Mouse (Mus musculus) neural tube, embryonic 14.5 days (tissue): ENCODE results near the gene Zc2hc1b. TPM values are rescaled to one million over a fixed set of nuclear protein-coding genes. Genes with fewer than 3 reads are reported as not detected.

ENCODE experiments used
- ATAC-seq: fragments of 200-750 bp; cut with Nextera tagmentation; 2 replicates; pipeline ENCODE4 v1.8.0; 2017; ENCODE audit warnings: low read depth, mild to moderate bottlenecking, moderate TSS enrichment, moderate library complexity
- H3K27ac ChIP-seq: fragments of 300-500 bp; sonication (generic); 2 replicates; pipeline ENCODE4 v1.5.1; 2014; ENCODE audit warnings: low read depth, mild to moderate bottlenecking, control low read depth, low read length, moderate library complexity, mixed read lengths
- H3K27me3 ChIP-seq: fragments of 300-500 bp; sonication (generic); 2 replicates; pipeline ENCODE4 v1.6.1; 2014; ENCODE audit warnings: low read length; ENCODE audit not compliant: control insufficient read depth, insufficient read depth
- H3K36me3 ChIP-seq: fragments of 300-500 bp; sonication (generic); 2 replicates; pipeline ENCODE4 v1.6.1; 2014; ENCODE audit warnings: low read length, mixed read lengths; ENCODE audit not compliant: control insufficient read depth, insufficient read depth
- H3K4me1 ChIP-seq: fragments of 300-500 bp; sonication (generic); 2 replicates; pipeline ENCODE4 v1.6.1; 2014; ENCODE audit warnings: low read length; ENCODE audit not compliant: control insufficient read depth, insufficient read depth
- H3K4me2 ChIP-seq: fragments of 300-500 bp; sonication (generic); 2 replicates; pipeline ENCODE4 v1.6.1; 2014; ENCODE audit warnings: mild to moderate bottlenecking, low read depth, low read length, control low read depth
- H3K4me3 ChIP-seq: fragments of 300-500 bp; sonication (generic); 2 replicates; pipeline ENCODE4 v1.5.1; 2014; ENCODE audit warnings: low read depth, low read length, control low read depth, mixed read lengths
- H3K9ac ChIP-seq: fragments of 300-500 bp; sonication (generic); replicated peaks from 2 replicates; pipeline ENCODE4 v1.6.1; 2014; ENCODE audit warnings: low read depth, mild to moderate bottlenecking, control low read depth, low read length, mixed read lengths
- H3K9me3 ChIP-seq: fragments of 300-500 bp; sonication (generic); 2 replicates; pipeline ENCODE4 v1.6.1; 2016; ENCODE audit warnings: low read length; ENCODE audit not compliant: control insufficient read depth
- WGBS: fragments of 180-500 bp; shearing (Covaris S2); extraction: QIAGEN DNeasy Blood & Tissue Kit; methylation state at CpG from one replicate; pipeline ENCODE4 v1.1.7; 2014; 5-methylcytosine and 5-hydroxymethylcytosine counted together
- polyA plus RNA-seq: library from polyadenylated mRNA; unstranded; fragments of >200 nt; fragmentation: Nextera tagmentation; extraction: Ambion mirVana; gene quantifications from 2 replicates; pipeline ENCODE4 v1.2.1, GENCODE M21; 2014

The Zc2hc1b gene
- polyA plus RNA-seq, 1 experiment from 2014 or later, result not detected

DNA sequence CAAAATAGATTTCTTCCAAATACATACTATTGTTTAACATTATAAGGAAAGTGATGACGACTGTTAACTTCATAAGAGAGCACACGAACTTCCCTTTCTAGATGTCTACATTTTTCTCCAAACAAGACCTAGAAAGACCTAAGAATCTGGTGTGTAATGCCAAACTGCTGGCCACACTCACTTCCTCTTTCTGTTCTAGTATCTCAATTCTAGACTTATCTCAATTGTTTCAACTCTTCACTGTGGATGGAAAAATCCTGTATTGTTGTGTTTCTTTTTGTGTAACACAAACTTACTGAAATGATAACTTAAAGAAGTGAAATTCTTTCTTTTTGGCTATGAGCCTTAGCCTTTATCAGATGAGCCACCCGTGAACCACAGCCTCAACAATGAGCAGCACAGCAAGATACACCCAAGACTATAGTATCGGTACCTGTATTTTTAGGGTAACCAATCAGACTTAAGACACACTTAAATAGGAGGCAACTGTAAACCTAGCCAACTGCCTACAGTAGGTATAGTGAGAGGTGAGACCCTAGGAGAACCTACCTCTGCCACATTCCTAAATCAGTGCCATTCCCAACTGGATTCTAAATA lies 6.4 kb upstream of the Zc2hc1b start:
- Histone ChIP-seq H3K9me3 (no peaks in the 10 kb centered on the region), H3K4me1 (no peaks in the 10 kb centered on the region), H3K36me3 (peaks cover 46% of the 10 kb centered on the region), H3K9ac (no peak overlapping the region), H3K4me3 (no peak overlapping the region), H3K27ac (no peak overlapping the region), H3K4me2 (no peak overlapping the region), H3K27me3 (no peaks in the 10 kb centered on the region)
- ATAC-seq, result no peak
- 94% methylated on average over 4 of the region's 4 CpGs for WGBS

DNA sequence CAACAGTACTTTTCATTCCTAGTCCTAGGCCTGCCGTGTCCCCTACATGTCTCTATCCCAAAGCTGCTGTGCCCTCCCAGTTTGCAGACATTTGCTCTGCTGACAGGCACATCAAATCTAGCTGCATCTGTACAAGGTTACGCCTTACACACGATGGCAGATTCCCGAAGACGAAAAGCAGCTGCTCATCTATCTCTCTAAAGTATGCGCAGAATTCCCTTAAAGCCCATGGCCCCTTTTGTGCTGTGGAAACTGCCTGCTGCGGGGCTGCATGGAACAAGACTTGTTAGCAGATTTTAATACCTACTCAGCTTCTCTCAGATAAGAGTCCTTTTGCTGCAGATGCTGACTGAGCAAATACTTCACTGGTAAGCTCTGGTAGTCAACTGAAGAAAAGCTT lies 2.4 kb upstream of the Zc2hc1b start:
- ATAC-seq, result no peak

DNA sequence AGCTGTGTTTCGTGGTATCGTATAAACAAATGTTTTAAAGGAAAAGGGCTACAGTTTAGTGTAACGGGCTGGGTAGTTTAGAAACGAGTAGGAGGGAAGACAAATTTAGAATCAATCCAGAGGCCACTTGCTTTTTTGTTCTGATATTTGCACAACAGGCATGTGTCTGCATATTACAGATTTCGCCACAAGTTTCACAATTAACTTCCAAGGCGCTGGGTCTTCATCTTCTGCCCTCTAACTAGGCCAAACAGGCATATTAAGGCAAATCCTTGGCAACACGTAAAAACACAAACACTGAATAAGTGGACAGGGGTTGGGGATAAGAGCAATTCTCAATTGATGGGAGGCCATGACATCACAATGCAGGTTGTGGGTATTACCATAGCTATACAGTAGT lies 2.0 kb downstream of the Zc2hc1b start:
- H3K4me2 ChIP-seq, result no peak overlapping the region
- no peaks in the 10 kb centered on the region for H3K9me3 ChIP-seq
- no peaks in the 10 kb centered on the region for H3K27me3 ChIP-seq
- 92% methylated on average over 7 of the region's 7 CpGs for WGBS
- ATAC-seq, result no peak
- no peaks in the 10 kb centered on the region for H3K4me1 ChIP-seq
- H3K4me3 ChIP-seq, result no peak overlapping the region
- H3K36me3 ChIP-seq, result peaks cover 34% of the 10 kb centered on the region
- no peak overlapping the region for H3K27ac ChIP-seq
- no peak overlapping the region for H3K9ac ChIP-seq

More for the DNA sequence above, 2.4 kb upstream of the Zc2hc1b start:
- H3K27me3 ChIP-seq, result no peaks in the 10 kb centered on the region
- no peaks in the 10 kb centered on the region for H3K4me1 ChIP-seq
- no peaks in the 10 kb centered on the region for H3K9me3 ChIP-seq
- H3K9ac ChIP-seq, result no peak overlapping the region
- peaks cover 48% of the 10 kb centered on the region for H3K36me3 ChIP-seq
- no peak overlapping the region for H3K4me3 ChIP-seq
- H3K27ac ChIP-seq, result no peak overlapping the region
- no peak overlapping the region for H3K4me2 ChIP-seq
- WGBS, result 93% methylated on average over 7 of the region's 7 CpGs

DNA sequence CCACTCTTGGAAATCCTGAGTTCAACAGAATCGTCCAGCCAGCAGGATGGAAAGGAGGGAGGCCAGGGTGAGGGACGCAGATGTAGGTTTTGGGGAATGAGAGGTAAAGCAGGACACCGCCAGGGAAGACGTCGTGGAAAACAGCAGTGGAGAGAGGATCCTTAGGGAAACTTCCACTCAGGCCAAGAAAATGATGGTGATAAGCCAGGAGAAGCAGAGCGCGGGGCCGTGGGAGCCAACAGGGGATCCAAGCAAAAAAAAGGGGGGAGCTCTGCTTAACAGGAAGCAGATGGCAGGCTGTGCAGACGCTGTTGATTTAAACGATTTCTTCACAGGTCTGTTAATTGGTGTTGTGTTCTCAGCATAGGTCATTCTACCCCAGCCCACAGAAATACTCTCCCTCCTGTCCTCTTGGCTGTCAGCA lies 5.0 kb downstream of the Zc2hc1b start:
- 60% methylated on average over 10 of the region's 10 CpGs for WGBS
- H3K4me1 ChIP-seq, result no peaks in the 10 kb centered on the region
- H3K9me3 ChIP-seq, result no peaks in the 10 kb centered on the region
- H3K4me2 ChIP-seq, result no peak overlapping the region
- no peak overlapping the region for H3K27ac ChIP-seq
- H3K27me3 ChIP-seq, result no peaks in the 10 kb centered on the region
- no peak for ATAC-seq
- no peak overlapping the region for H3K9ac ChIP-seq
- peaks cover 6% of the 10 kb centered on the region for H3K36me3 ChIP-seq
- H3K4me3 ChIP-seq, result no peak overlapping the region

DNA sequence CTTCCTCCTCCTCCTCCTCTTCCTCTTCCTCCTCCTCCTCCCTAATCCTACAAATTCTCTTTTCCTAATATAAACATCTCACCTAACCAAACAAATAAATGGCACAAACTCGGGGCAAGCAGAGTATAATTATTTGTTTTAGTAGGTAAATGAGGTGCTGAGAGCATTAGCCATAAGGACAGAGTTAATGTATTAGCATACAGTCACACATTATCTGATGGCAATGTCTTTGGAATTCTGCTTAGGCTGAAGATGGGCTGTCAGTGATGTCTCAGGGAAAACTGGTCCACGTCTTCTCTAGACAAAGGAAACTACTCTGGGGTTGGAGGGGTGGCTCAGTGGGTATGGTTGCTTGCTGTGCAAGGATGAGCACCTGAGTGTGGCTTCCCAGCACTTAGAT lies 6.4 kb downstream of the Zc2hc1b start:
- H3K4me1 ChIP-seq, result no peaks in the 10 kb centered on the region
- no peaks in the 10 kb centered on the region for H3K27me3 ChIP-seq
- H3K4me3 ChIP-seq, result no peak overlapping the region
- H3K36me3 ChIP-seq, result no peaks in the 10 kb centered on the region
- no peak overlapping the region for H3K27ac ChIP-seq
- no peak overlapping the region for H3K9ac ChIP-seq
- no peaks in the 10 kb centered on the region for H3K9me3 ChIP-seq
- H3K4me2 ChIP-seq, result no peak overlapping the region
- 65% methylated on average over 2 of the region's 2 CpGs for WGBS
- 0 out of 2 replicates have a peak, but pooled peaks have one; percentile 15 for ATAC-seq

DNA sequence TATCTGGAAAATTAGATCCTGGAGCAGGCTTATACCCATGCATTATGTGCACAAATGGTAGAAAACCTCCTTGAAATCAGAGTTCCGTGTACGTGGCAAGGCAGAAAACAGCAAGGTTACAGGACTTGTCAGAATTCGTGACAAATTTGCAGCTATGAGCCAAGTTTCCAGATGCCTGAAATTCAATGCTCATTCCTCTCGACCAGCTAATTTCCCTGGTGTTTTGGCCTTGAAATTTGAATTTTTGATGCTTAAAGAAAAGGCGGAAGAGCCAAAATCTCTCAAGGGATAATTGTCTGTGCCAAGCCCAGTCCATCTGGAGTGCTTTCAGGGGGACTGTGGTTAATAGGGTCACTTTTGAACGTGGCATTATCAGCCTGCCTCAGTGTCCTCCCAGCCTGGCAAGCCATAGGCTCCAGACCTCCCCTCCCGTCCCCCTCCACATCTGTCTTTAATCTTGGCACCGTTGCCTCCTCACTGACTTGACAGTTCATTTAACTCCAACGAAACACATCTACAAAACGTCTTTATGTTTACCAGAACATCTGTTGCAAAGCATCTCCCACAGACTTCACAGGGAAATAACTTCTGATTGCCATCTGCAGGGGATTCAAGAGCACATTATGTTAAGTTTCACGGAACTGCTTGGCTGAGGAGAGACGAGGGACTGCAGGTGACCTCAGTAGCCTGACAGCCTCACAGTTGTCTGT lies 6.9 kb downstream of the Zc2hc1b start:
- H3K27me3 ChIP-seq, result no peaks in the 10 kb centered on the region

DNA sequence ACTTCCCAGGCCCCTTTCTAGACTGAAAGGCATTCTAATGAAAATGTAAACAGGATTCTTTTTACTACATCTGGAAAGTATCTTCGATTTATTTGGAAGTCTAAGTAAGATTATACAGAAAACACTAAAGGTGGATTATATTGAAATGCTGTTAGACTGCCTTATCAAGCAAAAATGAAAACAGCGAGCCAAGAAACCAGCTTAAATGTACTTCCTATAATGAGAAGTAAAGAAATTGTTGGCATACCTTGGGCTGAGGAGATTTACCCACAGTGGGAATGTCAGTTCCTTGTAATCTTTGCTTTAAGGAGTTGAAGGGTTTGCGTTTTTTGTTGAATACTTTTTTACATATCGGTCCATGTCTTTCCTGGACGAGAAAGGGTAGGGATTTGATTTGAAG lies 9.4 kb downstream of the Zc2hc1b start:
- H3K4me3 ChIP-seq, result no peak overlapping the region
- WGBS, result 91% methylated on average over 5 of the region's 5 CpGs
- H3K9ac ChIP-seq, result no peak overlapping the region
- H3K27me3 ChIP-seq, result no peaks in the 10 kb centered on the region
- H3K4me1 ChIP-seq, result no peaks in the 10 kb centered on the region
- H3K27ac ChIP-seq, result no peak overlapping the region
- no peaks in the 10 kb centered on the region for H3K36me3 ChIP-seq
- no peaks in the 10 kb centered on the region for H3K9me3 ChIP-seq
- no peak overlapping the region for H3K4me2 ChIP-seq
- no peak for ATAC-seq

More for the DNA sequence above, 6.9 kb downstream of the Zc2hc1b start:
- Histone ChIP-seq H3K4me1 (no peaks in the 10 kb centered on the region), H3K9me3 (no peaks in the 10 kb centered on the region), H3K4me3 (no peak overlapping the region), H3K36me3 (no peaks in the 10 kb centered on the region), H3K4me2 (no peak overlapping the region), H3K9ac (no peak overlapping the region), H3K27ac (no peak overlapping the region)
- WGBS, result 54% methylated on average over 12 of the region's 12 CpGs
- peak; percentile 70 for ATAC-seq

DNA sequence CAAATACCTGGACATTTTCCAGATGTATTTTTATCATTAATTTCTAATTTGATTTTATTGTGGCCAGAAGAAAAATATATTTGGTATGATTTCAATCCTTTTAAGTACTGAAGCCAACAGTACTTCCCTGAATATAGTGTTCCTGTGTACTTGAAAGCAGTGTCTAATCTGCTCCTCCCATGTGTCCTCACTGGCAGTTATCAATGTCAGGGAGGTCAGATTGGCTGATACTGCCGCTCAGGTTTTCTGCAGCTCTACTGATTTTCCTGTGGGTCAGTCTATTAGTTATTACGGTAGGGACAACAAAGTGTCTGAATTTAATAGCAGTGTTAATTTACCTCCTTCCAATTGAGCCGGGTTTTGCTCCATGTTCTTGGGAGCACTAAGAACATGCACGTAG lies 15.8 kb downstream of the Zc2hc1b start:
- Histone ChIP-seq H3K9ac (no peak overlapping the region), H3K27me3 (no peaks in the 10 kb centered on the region), H3K9me3 (no peaks in the 10 kb centered on the region), H3K36me3 (no peaks in the 10 kb centered on the region), H3K27ac (no peak overlapping the region), H3K4me2 (no peak overlapping the region), H3K4me1 (no peaks in the 10 kb centered on the region), H3K4me3 (no peak overlapping the region)
- ATAC-seq, result no peak
- WGBS, result 95% methylated on average over 4 of the region's 4 CpGs

DNA sequence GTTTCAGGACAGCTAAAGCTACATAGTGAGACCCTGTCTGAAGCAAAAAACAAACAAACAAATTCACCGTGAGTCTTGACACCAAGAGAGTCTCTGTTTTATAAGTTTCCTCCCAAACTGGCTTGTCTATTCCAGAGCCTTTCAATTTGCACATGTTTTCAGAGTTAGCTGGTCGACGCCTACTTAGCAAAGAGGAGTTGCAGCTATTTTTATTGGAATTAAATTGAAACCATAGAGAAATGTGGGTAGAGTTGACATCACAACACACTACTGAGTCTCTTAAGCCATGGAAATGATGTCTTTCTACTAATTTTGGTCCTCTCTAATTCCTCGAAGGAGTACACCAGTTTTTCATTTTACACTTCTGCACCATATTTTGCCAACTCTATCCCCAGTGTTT lies 16.9 kb downstream of the Zc2hc1b start:
- Histone ChIP-seq H3K27ac (no peak overlapping the region), H3K36me3 (no peaks in the 10 kb centered on the region), H3K27me3 (no peaks in the 10 kb centered on the region), H3K9me3 (no peaks in the 10 kb centered on the region), H3K4me1 (no peaks in the 10 kb centered on the region), H3K4me3 (no peak overlapping the region), H3K9ac (no peak overlapping the region), H3K4me2 (no peak overlapping the region)
- no peak for ATAC-seq
- WGBS, result 95% methylated on average over 4 of the region's 4 CpGs
